Mouse (Mus musculus) lung, embryonic 15.5 days (tissue): ENCODE measurements around the gene Epha4. TPM values are rescaled to one million over a fixed set of nuclear protein-coding genes. Genes with fewer than 3 reads are reported as not detected.

Experiments used
- ATAC-seq: fragments of 200-750 bp; cut with Nextera tagmentation; 2 replicates; pipeline ENCODE4 v1.8.0; 2017; ENCODE audit warnings: moderate number of reproducible peaks, borderline replicate concordance; ENCODE audit not compliant: low FRiP score, low TSS enrichment; ENCODE audit errors: extremely low read depth
- H3K27ac ChIP-seq: fragments of 300-500 bp; sonication (generic); 2 replicates; pipeline ENCODE4 v1.5.1; 2015; ENCODE audit warnings: moderate library complexity, mild to moderate bottlenecking, inconsistent platforms
- H3K27me3 ChIP-seq: fragments of 300-500 bp; sonication (generic); 2 replicates; pipeline ENCODE4 v1.6.1; 2015; ENCODE audit warnings: inconsistent platforms
- H3K36me3 ChIP-seq: fragments of 300-500 bp; sonication (generic); 2 replicates; pipeline ENCODE4 v1.6.1; 2015; ENCODE audit warnings: inconsistent platforms
- H3K4me1 ChIP-seq: fragments of 300-500 bp; sonication (generic); 2 replicates; pipeline ENCODE4 v1.6.1; 2015; ENCODE audit warnings: inconsistent platforms
- H3K4me2 ChIP-seq: fragments of 300-500 bp; sonication (generic); 2 replicates; pipeline ENCODE4 v1.6.1; 2015; ENCODE audit warnings: inconsistent platforms, mild to moderate bottlenecking, moderate library complexity
- H3K4me3 ChIP-seq: fragments of 300-500 bp; sonication (generic); 2 replicates; pipeline ENCODE4 v1.5.1; 2015; ENCODE audit warnings: mild to moderate bottlenecking, inconsistent platforms
- H3K9ac ChIP-seq: fragments of 300-500 bp; sonication (generic); 2 replicates; pipeline ENCODE4 v1.6.1; 2015; ENCODE audit warnings: inconsistent platforms
- H3K9me3 ChIP-seq: fragments of 300-500 bp; sonication (generic); 2 replicates; pipeline ENCODE4 v1.6.1; 2016; ENCODE audit warnings: inconsistent platforms
- WGBS: fragments of 180-500 bp; shearing (Covaris S2); methylation state at CpG from one replicate; pipeline ENCODE4 v1.1.7; 2015; 5-methylcytosine and 5-hydroxymethylcytosine counted together
- polyA plus RNA-seq: library from polyadenylated mRNA; unstranded; fragments of >200 nt; fragmentation: Nextera tagmentation; extraction: Ambion mirVana; gene quantifications from 2 replicates; pipeline ENCODE4 v1.2.1, GENCODE M21; 2015

Epha4 gene
- polyA plus RNA-seq, 1 experiment from 2014 or later: 16.9 TPM

DNA sequence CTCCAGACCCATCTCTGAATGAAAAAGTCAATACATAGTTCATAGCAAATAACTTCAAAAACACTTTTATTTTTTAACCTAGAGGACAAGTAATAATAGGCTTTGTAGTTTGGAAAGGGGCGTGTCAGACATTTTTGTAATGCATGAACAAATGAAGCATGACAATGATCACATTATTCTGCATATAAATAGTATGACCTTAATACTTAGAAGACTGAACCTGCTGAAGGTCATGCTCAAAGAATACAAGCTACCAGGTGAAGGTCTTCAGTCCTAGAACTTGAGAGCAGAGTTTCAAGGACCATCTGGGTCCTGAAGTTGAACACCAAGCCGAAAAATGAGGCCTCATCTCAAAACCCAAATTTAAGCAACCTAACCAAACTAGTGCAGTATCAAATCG, 62.2 kb downstream of the Epha4 start:
- ATAC-seq: no peak
- no peak overlapping the region for H3K4me2 ChIP-seq

GRCm38 (mm10) chr1:77451541-77451940, 63.3 kb downstream of the Epha4 start:
- H3K9ac ChIP-seq: no peak overlapping the region
- H3K4me1 ChIP-seq: peaks cover 9% of the 10 kb centered on the region; the same call in 1 of the 2 replicates
- no peaks in the 10 kb centered on the region for H3K36me3 ChIP-seq
- no peak overlapping the region for H3K4me2 ChIP-seq
- H3K9me3 ChIP-seq: no peaks in the 10 kb centered on the region
- no peaks in the 10 kb centered on the region for H3K27me3 ChIP-seq
- WGBS: 92% methylated on average over 3 of the region's 3 CpGs
- ATAC-seq: no peak
- no peak overlapping the region for H3K27ac ChIP-seq
- H3K4me3 ChIP-seq: no peak overlapping the region

More for the DNA sequence above, 62.2 kb downstream of the Epha4 start:
- Histone ChIP-seq H3K4me3 (no peak overlapping the region), H3K4me1 (peaks cover 9% of the 10 kb centered on the region; the same call in 1 of the 2 replicates), H3K36me3 (no peaks in the 10 kb centered on the region), H3K27ac (no peak overlapping the region), H3K9me3 (no peaks in the 10 kb centered on the region), H3K27me3 (no peaks in the 10 kb centered on the region), H3K9ac (no peak overlapping the region)
- WGBS: 86% methylated on average over 3 of the region's 3 CpGs

DNA sequence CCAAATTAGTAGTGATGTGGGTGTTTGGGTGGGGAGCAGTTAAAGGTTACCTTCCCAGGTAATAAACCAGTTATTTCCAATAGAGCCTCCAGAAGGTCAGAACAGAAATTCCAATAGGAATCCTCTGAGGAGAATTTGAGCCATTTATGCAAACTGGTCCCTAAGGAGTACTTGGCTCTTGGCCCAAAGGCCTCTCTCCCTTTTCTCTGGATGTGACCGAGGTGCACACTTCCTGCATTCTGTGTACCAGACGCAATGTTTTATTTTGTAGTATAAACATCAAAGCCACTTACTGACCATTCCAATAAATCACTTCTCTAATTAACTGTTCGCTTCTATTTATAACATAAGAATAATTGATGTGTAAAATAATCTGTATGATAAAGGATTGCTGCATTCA, 64.7 kb downstream of the Epha4 start:
- no peak overlapping the region for H3K27ac ChIP-seq
- H3K36me3 ChIP-seq: no peaks in the 10 kb centered on the region
- H3K4me2 ChIP-seq: no peak overlapping the region
- H3K4me3 ChIP-seq: no peak overlapping the region
- no peak overlapping the region for H3K9ac ChIP-seq
- no peaks in the 10 kb centered on the region for H3K9me3 ChIP-seq
- no peaks in the 10 kb centered on the region for H3K27me3 ChIP-seq
- no peak for ATAC-seq
- WGBS: 28% methylated on average over 3 of the region's 3 CpGs
- H3K4me1 ChIP-seq: peaks cover 9% of the 10 kb centered on the region; the same call in 1 of the 2 replicates

GRCm38 (mm10) chr1:77447061-77447614, 67.8 kb downstream of the Epha4 start:
- Histone ChIP-seq H3K4me3 (no peak overlapping the region), H3K36me3 (no peaks in the 10 kb centered on the region; the same call in 1 of the 2 replicates), H3K27ac (no peak overlapping the region), H3K9me3 (no peaks in the 10 kb centered on the region), H3K9ac (no peak overlapping the region), H3K27me3 (no peaks in the 10 kb centered on the region), H3K4me1 (peaks cover 12% of the 10 kb centered on the region), H3K4me2 (no peak overlapping the region)
- WGBS: 88% methylated on average over 1 of the region's 1 CpGs
- ATAC-seq: no peak

DNA sequence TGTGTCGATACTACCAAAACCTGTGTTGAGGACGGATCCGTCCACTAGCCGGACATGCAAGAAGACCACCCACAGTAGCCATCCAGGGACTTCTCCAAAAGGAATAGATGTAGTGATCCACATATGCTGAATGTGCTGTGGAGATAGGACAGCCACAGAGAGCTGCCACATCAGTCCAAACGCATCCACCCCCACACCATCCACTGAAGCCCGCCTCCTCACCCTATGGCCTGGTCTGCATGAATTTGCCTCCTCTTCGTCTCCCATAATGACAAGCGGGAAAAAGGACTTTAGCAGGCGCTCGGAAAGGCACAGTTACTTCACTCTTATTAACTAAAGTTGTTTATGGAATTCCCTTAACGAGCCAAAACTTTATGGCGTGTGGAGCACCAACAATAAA, 68.5 kb downstream of the Epha4 start:
- Histone ChIP-seq H3K4me1 (peaks cover 19% of the 10 kb centered on the region), H3K4me2 (no peak overlapping the region), H3K27me3 (no peaks in the 10 kb centered on the region), H3K36me3 (no peaks in the 10 kb centered on the region; the same call in 1 of the 2 replicates), H3K9ac (no peak overlapping the region), H3K27ac (no peak overlapping the region), H3K4me3 (no peak overlapping the region), H3K9me3 (no peaks in the 10 kb centered on the region)
- no peak for ATAC-seq
- WGBS: 62% methylated on average over 12 of the region's 12 CpGs

- no peak overlapping the region for H3K4me3 ChIP-seq
- H3K27me3 ChIP-seq: no peaks in the 10 kb centered on the region
- H3K4me1 ChIP-seq: peaks cover 12% of the 10 kb centered on the region
- no peaks in the 10 kb centered on the region for H3K9me3 ChIP-seq
- H3K4me2 ChIP-seq: no peak overlapping the region
- no peaks in the 10 kb centered on the region; the same call in 1 of the 2 replicates for H3K36me3 ChIP-seq
- H3K9ac ChIP-seq: no peak overlapping the region
- H3K27ac ChIP-seq: no peak overlapping the region
- WGBS: 73% methylated on average over 9 of the region's 9 CpGs
- no peak for ATAC-seq
These were observed 70.2 kb downstream of the Epha4 start for GRCm38 (mm10) chr1:77444648-77445047.

DNA sequence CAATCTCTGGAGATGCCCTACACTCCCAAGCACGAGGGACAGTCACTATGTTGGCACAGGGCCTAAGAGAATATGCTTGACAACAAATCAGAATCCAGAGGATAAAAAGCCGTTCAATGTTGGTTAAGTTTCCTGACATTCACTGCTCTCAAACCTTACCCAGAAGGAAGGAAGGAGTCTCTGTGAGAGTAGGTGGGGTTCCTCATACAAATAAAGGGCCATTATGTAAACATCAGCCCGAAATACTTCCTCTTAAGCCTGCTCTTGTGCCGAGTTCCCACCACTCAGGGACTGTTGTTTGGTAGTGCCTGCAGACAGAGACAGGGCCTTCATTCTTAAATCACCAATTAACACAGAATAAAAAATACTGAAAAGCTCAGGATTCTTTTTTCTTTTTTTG, 72.9 kb downstream of the Epha4 start:
- Histone ChIP-seq H3K4me3 (no peak overlapping the region), H3K4me2 (no peak overlapping the region), H3K27ac (peak overlapping the region; percentile 38; the same call in 1 of the 2 replicates), H3K9ac (no peak overlapping the region), H3K4me1 (peaks cover 12% of the 10 kb centered on the region), H3K27me3 (no peaks in the 10 kb centered on the region), H3K9me3 (no peaks in the 10 kb centered on the region), H3K36me3 (no peaks in the 10 kb centered on the region; the same call in 1 of the 2 replicates)
- 7% methylated on average over 4 of the region's 4 CpGs for WGBS
- ATAC-seq: no peak

- Histone ChIP-seq H3K4me1 (peaks cover 12% of the 10 kb centered on the region), H3K27ac (no peak overlapping the region), H3K27me3 (no peaks in the 10 kb centered on the region), H3K4me3 (no peak overlapping the region), H3K9ac (no peak overlapping the region), H3K4me2 (no peak overlapping the region), H3K9me3 (no peaks in the 10 kb centered on the region), H3K36me3 (no peaks in the 10 kb centered on the region; the same call in 1 of the 2 replicates)
- 45% methylated on average over 4 of the region's 4 CpGs for WGBS
- no peak for ATAC-seq
These were observed 73.5 kb downstream of the Epha4 start for GRCm38 (mm10) chr1:77441401-77441800.

DNA sequence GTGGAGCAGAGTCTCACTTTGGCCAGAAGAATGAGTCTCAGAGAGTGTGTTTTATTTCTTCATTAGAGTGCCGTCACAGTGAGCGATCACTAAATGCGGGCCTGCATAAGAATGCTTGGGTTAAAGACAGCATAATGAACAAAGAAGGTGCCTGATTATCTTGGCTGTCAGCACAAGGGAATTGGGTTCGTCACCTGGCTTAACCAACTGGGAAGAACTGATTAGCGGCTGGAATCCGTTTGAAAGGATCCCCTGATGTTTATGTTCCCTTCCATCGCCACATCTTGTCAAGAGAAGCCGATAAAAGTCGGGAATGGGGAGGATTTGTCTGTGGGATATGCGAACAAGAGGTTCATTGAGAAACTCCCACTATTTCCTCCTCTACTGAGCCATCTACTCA, 74.4 kb downstream of the Epha4 start:
- no peak for ATAC-seq
- no peak overlapping the region for H3K4me3 ChIP-seq
- H3K4me1 ChIP-seq: peaks cover 12% of the 10 kb centered on the region
- WGBS: 53% methylated on average over 10 of the region's 10 CpGs
- no peaks in the 10 kb centered on the region for H3K9me3 ChIP-seq
- H3K9ac ChIP-seq: no peak overlapping the region
- no peaks in the 10 kb centered on the region for H3K27me3 ChIP-seq
- H3K4me2 ChIP-seq: no peak overlapping the region
- H3K27ac ChIP-seq: no peak overlapping the region
- H3K36me3 ChIP-seq: no peaks in the 10 kb centered on the region; the same call in 1 of the 2 replicates

GRCm38 (mm10) chr1:77439383-77440074, 75.4 kb downstream of the Epha4 start:
- Histone ChIP-seq H3K4me2 (no peak overlapping the region), H3K36me3 (no peaks in the 10 kb centered on the region; the same call in 1 of the 2 replicates), H3K27ac (no peak overlapping the region), H3K9ac (no peak overlapping the region), H3K27me3 (no peaks in the 10 kb centered on the region), H3K9me3 (no peaks in the 10 kb centered on the region), H3K4me3 (no peak overlapping the region), H3K4me1 (peaks cover 12% of the 10 kb centered on the region)
- ATAC-seq: no peak
- WGBS: 77% methylated on average over 3 of the region's 3 CpGs

GRCm38 (mm10) chr1:77438639-77439038, 76.2 kb downstream of the Epha4 start:
- 49% methylated on average over 4 of the region's 4 CpGs for WGBS
- no peaks in the 10 kb centered on the region; the same call in 1 of the 2 replicates for H3K36me3 ChIP-seq
- H3K4me2 ChIP-seq: no peak overlapping the region
- ATAC-seq: no peak
- H3K9me3 ChIP-seq: no peaks in the 10 kb centered on the region
- no peak overlapping the region for H3K9ac ChIP-seq
- H3K4me1 ChIP-seq: peaks cover 12% of the 10 kb centered on the region
- no peaks in the 10 kb centered on the region for H3K27me3 ChIP-seq
- H3K4me3 ChIP-seq: no peak overlapping the region
- no peak overlapping the region for H3K27ac ChIP-seq

DNA sequence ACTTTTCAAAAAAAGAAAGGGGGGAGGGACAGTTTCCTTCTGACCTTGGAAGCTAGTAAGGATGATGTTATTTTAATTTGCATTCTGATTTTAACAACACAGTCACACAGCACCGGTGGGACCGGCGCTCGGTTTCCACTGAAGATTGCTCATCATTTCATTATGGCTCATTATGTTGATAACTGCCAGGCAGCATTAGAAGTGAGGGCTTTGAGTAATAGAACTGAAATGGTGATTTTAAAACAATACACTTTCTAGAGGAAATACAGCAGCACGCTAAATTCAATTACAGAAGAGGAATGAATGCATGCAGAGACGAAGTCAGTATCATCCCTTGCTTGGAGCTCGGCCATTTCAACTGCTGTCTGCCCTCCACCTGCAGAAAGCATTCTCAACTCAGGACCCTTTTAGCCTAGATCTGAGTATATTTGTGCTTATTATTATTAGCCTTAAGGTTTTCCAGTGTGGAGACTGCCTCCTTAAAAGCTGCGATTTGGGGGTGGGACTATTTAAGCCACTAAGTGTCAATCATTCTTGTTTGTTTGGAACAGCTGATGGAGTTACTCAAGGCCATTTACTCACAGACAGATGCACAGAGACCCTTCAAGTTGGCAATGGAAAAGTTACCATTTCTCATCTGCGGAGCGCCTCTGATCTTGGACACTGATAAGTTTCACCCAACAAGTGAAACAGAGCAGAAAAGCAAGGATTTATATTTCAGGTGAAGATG, 76.8 kb downstream of the Epha4 start:
- 80% methylated on average over 10 of the region's 10 CpGs for WGBS
- no peak for ATAC-seq

More for the DNA sequence above, 76.8 kb downstream of the Epha4 start:
- Histone ChIP-seq H3K36me3 (no peaks in the 10 kb centered on the region; the same call in 1 of the 2 replicates), H3K4me2 (no peak overlapping the region), H3K9me3 (no peaks in the 10 kb centered on the region), H3K4me1 (peaks cover 12% of the 10 kb centered on the region), H3K27me3 (no peaks in the 10 kb centered on the region), H3K27ac (no peak overlapping the region), H3K4me3 (no peak overlapping the region), H3K9ac (no peak overlapping the region)
